ENCODE assay signal across 11 mouse cellular contexts in genomic region chr15:99399503-99400245, GRCm38 (mm10). TPM values are rescaled to one million over a fixed set of nuclear protein-coding genes. Genes with fewer than 3 reads are reported as not detected.
A peak's percentile ranks its signal among the peaks of the same experiment; 100 is the strongest.
DNase-seq lines count a peak whose midpoint lies in the region; ATAC-seq lines count a peak whose summit lies in the region.
"Had no signal": no experiment of that assay in that cellular context is flagged by ENCODE, and none has a peak within 500 bp of the region (broad histone marks: within the 10 kb centered on the region; RNA-seq: fewer than 3 reads in every experiment).

No protein-coding gene starts in this region.

- H3K27me3 ChIP-seq in embryonic facial prominence, embryonic 13.5 days: no peaks in the 10 kb centered on the region
- H3K27me3 ChIP-seq in embryonic facial prominence, embryonic 10.5 days (replicated peaks; ENCODE audit: low read depth, poor library complexity, severe bottlenecking): no peaks in the 10 kb centered on the region
- no peaks in the 10 kb centered on the region for H3K27me3 ChIP-seq in limb, embryonic 12.5 days
- H3K27me3 ChIP-seq in limb, embryonic 10.5 days (ENCODE audit: low read depth, poor library complexity, severe bottlenecking): no peaks in the 10 kb centered on the region
- H3K27me3 ChIP-seq: forebrain, embryonic 15.5 days had no signal

- H3K27ac ChIP-seq in embryonic facial prominence, embryonic 13.5 days: no peak overlapping the region
- no peak overlapping the region for H3K27ac ChIP-seq in embryonic facial prominence, embryonic 10.5 days (replicated peaks)
- peak overlapping the region; percentile 57 for H3K27ac ChIP-seq in limb, embryonic 12.5 days
- H3K27ac ChIP-seq in limb, embryonic 10.5 days: no peak overlapping the region
- 0 out of 2 replicates have a peak overlapping the region, but pooled peaks have one; percentile 10 for H3K27ac ChIP-seq in macrophage
- H3K27ac ChIP-seq: forebrain, embryonic 15.5 days had no signal

- no peak overlapping the region for H3K4me2 ChIP-seq in embryonic facial prominence, embryonic 13.5 days
- no peak overlapping the region for H3K4me2 ChIP-seq in limb, embryonic 12.5 days
- H3K4me2 ChIP-seq: forebrain, embryonic 15.5 days had no signal

- WGBS in embryonic facial prominence, embryonic 13.5 days: 69% methylated on average over 15 of the region's 15 CpGs
- WGBS in embryonic facial prominence, embryonic 10.5 days: 84% methylated on average over 15 of the region's 15 CpGs
- WGBS in limb, embryonic 12.5 days: 69% methylated on average over 15 of the region's 15 CpGs
- 83% methylated on average over 15 of the region's 15 CpGs for WGBS in limb, embryonic 10.5 days
- WGBS in macrophage (ENCODE audit: missing documents): 69% methylated on average over 14 of the region's 15 CpGs

- H3K36me3 ChIP-seq in embryonic facial prominence, embryonic 13.5 days: peaks cover 36% of the 10 kb centered on the region
- H3K36me3 ChIP-seq in embryonic facial prominence, embryonic 10.5 days (replicated peaks): peaks cover 51% of the 10 kb centered on the region
- peaks cover 49% of the 10 kb centered on the region for H3K36me3 ChIP-seq in limb, embryonic 12.5 days
- H3K36me3 ChIP-seq in limb, embryonic 10.5 days: peaks cover 52% of the 10 kb centered on the region
- H3K36me3 ChIP-seq in macrophage (ENCODE audit: inconsistent target): peaks cover 39% of the 10 kb centered on the region

- H3K4me1 ChIP-seq in embryonic facial prominence, embryonic 13.5 days: peaks cover 48% of the 10 kb centered on the region
- H3K4me1 ChIP-seq in embryonic facial prominence, embryonic 10.5 days: peaks cover 38% of the 10 kb centered on the region
- H3K4me1 ChIP-seq in limb, embryonic 12.5 days (replicated peaks): peaks cover 38% of the 10 kb centered on the region
- H3K4me1 ChIP-seq in limb, embryonic 10.5 days: peaks cover 38% of the 10 kb centered on the region

- ATAC-seq in embryonic facial prominence, embryonic 13.5 days (ENCODE audit: insufficient number of reproducible peaks, insufficient read depth, low FRiP score, low TSS enrichment, low read depth): no peak
- no peak for ATAC-seq in limb, embryonic 12.5 days (ENCODE audit: insufficient number of reproducible peaks, insufficient read depth, low FRiP score, low TSS enrichment, low read depth)
- ATAC-seq: forebrain, embryonic 15.5 days; hindbrain, embryonic 16.5 days had no signal

- no peak for DNase-seq in embryonic facial prominence, embryonic 10.5 days (ENCODE audit: low spot score)
- DNase-seq in limb, embryonic 10.5 days (ENCODE audit: low spot score): no peak
- peak; percentile 72 for DNase-seq in adipocyte (ENCODE audit: low spot score)
- DNase-seq in yolk sac, embryonic 10.5 days (ENCODE audit: low spot score): no peak
- no peak for DNase-seq in right cerebral cortex, postnatal 25 days
- DNase-seq: cerebellum, adult 9-10 months had no signal

- H3K9me3 ChIP-seq in embryonic facial prominence, embryonic 13.5 days: no peaks in the 10 kb centered on the region
- no peaks in the 10 kb centered on the region for H3K9me3 ChIP-seq in embryonic facial prominence, embryonic 10.5 days
- no peaks in the 10 kb centered on the region for H3K9me3 ChIP-seq in limb, embryonic 12.5 days
- no peaks in the 10 kb centered on the region for H3K9me3 ChIP-seq in limb, embryonic 10.5 days (replicated peaks)
- H3K9me3 ChIP-seq: forebrain, embryonic 15.5 days had no signal

- H3K4me3 ChIP-seq in embryonic facial prominence, embryonic 13.5 days: no peak overlapping the region
- no peak overlapping the region for H3K4me3 ChIP-seq in embryonic facial prominence, embryonic 10.5 days
- no peak overlapping the region for H3K4me3 ChIP-seq in limb, embryonic 12.5 days (replicated peaks)
- no peak overlapping the region for H3K4me3 ChIP-seq in limb, embryonic 10.5 days
- no peak overlapping the region for H3K4me3 ChIP-seq in macrophage (ENCODE audit: inconsistent target)
- H3K4me3 ChIP-seq: forebrain, embryonic 15.5 days had no signal

- peaks cover 100% of the 10 kb centered on the region for H3K79me2 ChIP-seq in macrophage (ENCODE audit: inconsistent target)

- H3K9ac ChIP-seq in embryonic facial prominence, embryonic 13.5 days: 0 out of 2 replicates have a peak overlapping the region, but pooled peaks have one; percentile 32
- H3K9ac ChIP-seq in limb, embryonic 12.5 days (replicated peaks): no peak overlapping the region
- H3K9ac ChIP-seq: forebrain, embryonic 15.5 days had no signal

RNA-seq across cellular contexts. Expression of gene Tmbim6, which starts 7.0 kb away (rescaled TPM):
- 266 and 285 TPM in 2 replicates for polyA plus RNA-seq in embryonic facial prominence, embryonic 13.5 days (2015; fragmentation: Nextera tagmentation; extraction: Ambion mirVana)
- 262 and 273 TPM in 2 replicates for polyA plus RNA-seq in embryonic facial prominence, embryonic 10.5 days (2016; fragmentation: Nextera tagmentation; extraction: Ambion mirVana)
- polyA plus RNA-seq in limb, embryonic 12.5 days (2016; fragmentation: Nextera tagmentation; extraction: Ambion mirVana): 240 and 252 TPM in 2 replicates
- polyA plus RNA-seq in limb, embryonic 10.5 days (2016; fragmentation: Nextera tagmentation; extraction: Ambion mirVana): 272 and 296 TPM in 2 replicates
- 100 to 1,000 TPM; 200 to 542 (median 362) TPM for total RNA-seq in macrophage (2018; cell fraction: chromatin; rRNA removed)
- 100 to 1,000 TPM; 437 to 919 (median 656) TPM for total RNA-seq in macrophage (2018; cell fraction: cytosol; rRNA removed)
- total RNA-seq in macrophage (2018; cell fraction: nucleus; rRNA removed): 1,000 to 10,000 TPM in 5 of 26 experiments, 100 to 1,000 TPM in 21; 516 to 1,185 (median 814) TPM
- 449 to 584 TPM (median 516 TPM) in 3 replicates for polyA plus RNA-seq in macrophage (2018)

RNA-seq across cellular contexts. Expression of gene Fmnl3, which starts 29.4 kb away (rescaled TPM):
- polyA plus RNA-seq in embryonic facial prominence, embryonic 13.5 days (2015; fragmentation: Nextera tagmentation; extraction: Ambion mirVana): 29.0 and 29.5 TPM in 2 replicates
- 24.4 and 25.6 TPM in 2 replicates for polyA plus RNA-seq in embryonic facial prominence, embryonic 10.5 days (2016; fragmentation: Nextera tagmentation; extraction: Ambion mirVana)
- 33.6 and 40.6 TPM in 2 replicates for polyA plus RNA-seq in limb, embryonic 12.5 days (2016; fragmentation: Nextera tagmentation; extraction: Ambion mirVana)
- polyA plus RNA-seq in limb, embryonic 10.5 days (2016; fragmentation: Nextera tagmentation; extraction: Ambion mirVana): 30.4 and 42.2 TPM in 2 replicates
- total RNA-seq in macrophage (2018; cell fraction: chromatin; rRNA removed): 10 to 100 TPM in 21 of 26 experiments, 1 to 10 TPM in 5; 2.4 to 38.1 (median 15.1) TPM
- 10 to 100 TPM in 7 of 26 experiments, 1 to 10 TPM in 19; 5.2 to 12.7 (median 9.1) TPM for total RNA-seq in macrophage (2018; cell fraction: cytosol; rRNA removed)
- 10 to 100 TPM in 13 of 26 experiments, 1 to 10 TPM in 13; 4.9 to 30.3 (median 9.9) TPM for total RNA-seq in macrophage (2018; cell fraction: nucleus; rRNA removed)
- 7.2 to 21.2 TPM (median 8.2 TPM) in 3 replicates for polyA plus RNA-seq in macrophage (2018)

RNA-seq across cellular contexts. Expression of gene Nckap5l, which starts 57.9 kb away (rescaled TPM):
- polyA plus RNA-seq in embryonic facial prominence, embryonic 13.5 days (2015; fragmentation: Nextera tagmentation; extraction: Ambion mirVana): 9.4 and 10.3 TPM in 2 replicates
- 14.1 and 15.1 TPM in 2 replicates for polyA plus RNA-seq in embryonic facial prominence, embryonic 10.5 days (2016; fragmentation: Nextera tagmentation; extraction: Ambion mirVana)
- polyA plus RNA-seq in limb, embryonic 12.5 days (2016; fragmentation: Nextera tagmentation; extraction: Ambion mirVana): 13.6 and 14.6 TPM in 2 replicates
- 16.3 and 17.4 TPM in 2 replicates for polyA plus RNA-seq in limb, embryonic 10.5 days (2016; fragmentation: Nextera tagmentation; extraction: Ambion mirVana)
- total RNA-seq in macrophage (2018; cell fraction: chromatin; rRNA removed): 10 to 100 TPM in 17 of 26 experiments, 1 to 10 TPM in 9; 2.2 to 37.5 (median 12.1) TPM
- 10 to 100 TPM in 22 of 26 experiments, 1 to 10 TPM in 4; 6.8 to 33.0 (median 15.3) TPM for total RNA-seq in macrophage (2018; cell fraction: cytosol; rRNA removed)
- 10 to 100 TPM in 20 of 26 experiments, 1 to 10 TPM in 6; 6.2 to 34.5 (median 18.0) TPM for total RNA-seq in macrophage (2018; cell fraction: nucleus; rRNA removed)
- 8.4 to 21.0 TPM (median 16.3 TPM) in 3 replicates for polyA plus RNA-seq in macrophage (2018)

Comparison
In these comparisons a context has a peak if more than half of its experiments do, and no peak if none do; other contexts are left out.
1. H3K27ac ChIP-seq: peak in limb, embryonic 12.5 days (single experiment) and macrophage (single experiment); none in embryonic facial prominence, embryonic 13.5 days (single experiment), embryonic facial prominence, embryonic 10.5 days (single experiment) and limb, embryonic 10.5 days (single experiment).